Mouse (Mus musculus) kidney, postnatal 4 days (tissue): ENCODE measurements around the gene Avpr2.

Experiments used
- DNase-seq, 2 experiments: peaks; one replicate each; pipeline ENCODE4 v3.0.0; 2021; ENCODE audit warnings: mixed read lengths in 2 of 2

Avpr2 gene

GRCm38 (mm10) chrX:73891551-73892152 is at the start of gene Avpr2:
Gene Avpr2 (plus strand): TSS chrX:73892102.
- peak; percentile 17 to 20 for DNase-seq

DNA sequence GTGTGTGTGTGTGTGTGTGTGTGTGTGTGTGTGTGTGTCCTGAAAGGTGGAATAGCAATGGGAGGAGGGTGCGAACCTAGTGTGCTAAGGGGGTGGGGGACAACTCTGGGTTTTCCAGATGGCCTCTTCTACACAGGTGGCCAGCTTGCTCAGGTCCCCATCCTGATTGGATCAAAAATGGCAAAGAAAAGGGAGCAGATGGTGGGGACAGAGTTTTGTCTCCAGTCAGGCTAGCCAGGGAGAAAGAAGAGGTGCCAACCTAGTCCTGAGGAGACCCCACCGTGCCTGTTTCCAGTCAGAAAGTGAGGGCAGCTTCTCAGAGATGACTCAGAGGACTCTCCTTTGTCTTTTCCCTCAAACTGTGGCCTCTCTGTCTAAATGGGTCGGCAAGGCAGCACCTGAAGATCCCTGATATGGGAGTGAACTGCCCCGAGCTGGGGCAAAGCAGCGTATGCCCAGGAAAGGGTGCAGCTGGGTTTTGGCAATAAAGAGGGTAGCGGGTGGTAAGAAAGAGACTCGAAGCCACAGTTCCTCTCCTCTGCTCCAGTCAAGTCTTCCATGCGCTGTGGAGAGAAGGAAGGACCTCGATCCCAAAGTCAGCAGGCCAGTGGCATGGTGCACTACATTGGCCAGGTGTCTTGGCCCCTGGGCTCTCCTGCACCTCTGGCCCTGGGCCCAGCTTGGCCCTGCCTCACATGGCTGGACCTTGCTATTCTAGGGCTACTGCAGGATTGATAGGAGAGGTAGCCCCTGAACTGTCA is 37.4 kb upstream of the Avpr2 start:
- no peak for DNase-seq

DNA sequence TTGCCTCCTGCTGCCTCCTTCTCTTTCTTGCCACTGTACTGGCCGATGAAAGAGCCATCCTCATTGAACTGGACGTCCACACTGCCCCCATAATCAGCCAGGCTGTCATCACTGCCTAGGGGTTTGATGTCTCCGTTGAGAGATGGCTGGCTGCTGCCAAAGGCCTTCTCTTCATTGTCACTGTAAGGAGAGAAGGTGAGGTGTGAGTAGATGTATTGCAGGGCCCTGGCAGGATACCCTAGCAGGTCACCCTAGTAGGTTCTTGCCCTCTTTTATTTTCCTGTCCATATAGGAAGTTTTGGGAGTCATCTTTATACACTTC is 36.9 kb upstream of the Avpr2 start:
- DNase-seq, result no peak

- no peak for DNase-seq
Measured at GRCm38 (mm10) chrX:73864692-73865091, 27.2 kb upstream of the Avpr2 start.

GRCm38 (mm10) chrX:73867256-73867655 is 24.6 kb upstream of the Avpr2 start:
- DNase-seq, result no peak

DNA sequence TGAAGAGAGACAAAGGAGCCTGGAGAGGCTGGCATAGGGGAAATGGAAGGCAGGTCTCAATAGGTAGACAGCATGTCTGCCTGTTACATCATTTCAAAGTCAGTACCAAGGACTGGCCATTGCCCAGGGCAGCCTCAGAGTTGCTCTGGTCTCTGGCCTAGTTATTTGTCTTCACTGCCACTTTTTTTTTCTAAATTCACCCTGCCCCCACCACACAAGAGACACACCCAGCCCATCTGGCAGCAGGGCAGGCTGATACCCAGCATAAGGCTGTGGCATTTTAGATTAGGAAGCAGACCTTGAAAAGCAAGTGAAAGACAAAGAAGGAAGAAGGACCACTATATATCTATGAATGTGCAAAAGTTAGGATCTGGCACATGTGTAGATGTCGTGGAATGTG is 24.1 kb upstream of the Avpr2 start:
- DNase-seq, result no peak

GRCm38 (mm10) chrX:73869334-73869733 is 22.6 kb upstream of the Avpr2 start:
- DNase-seq, result peak; percentile 55 to 71

DNA sequence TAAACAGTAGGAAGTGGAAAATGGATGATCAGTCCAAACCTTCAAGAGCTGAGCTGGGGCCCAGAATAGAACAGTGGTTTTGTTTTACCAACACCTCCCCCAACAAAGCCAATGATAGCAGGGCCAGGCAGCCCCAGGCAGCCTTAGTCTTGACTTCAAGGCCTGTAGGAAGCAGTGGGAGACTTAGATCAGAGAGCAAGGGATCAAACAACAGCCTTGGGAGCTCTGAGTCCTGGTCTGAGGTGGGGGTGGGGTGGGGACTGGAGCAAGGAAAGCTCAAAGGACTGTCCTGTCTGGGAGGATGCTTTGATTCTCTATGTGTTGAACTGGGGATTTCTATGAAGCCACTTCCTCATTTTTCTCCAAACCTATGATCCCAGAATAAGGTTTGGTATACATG is 20.4 kb upstream of the Avpr2 start:
- no peak for DNase-seq

DNA sequence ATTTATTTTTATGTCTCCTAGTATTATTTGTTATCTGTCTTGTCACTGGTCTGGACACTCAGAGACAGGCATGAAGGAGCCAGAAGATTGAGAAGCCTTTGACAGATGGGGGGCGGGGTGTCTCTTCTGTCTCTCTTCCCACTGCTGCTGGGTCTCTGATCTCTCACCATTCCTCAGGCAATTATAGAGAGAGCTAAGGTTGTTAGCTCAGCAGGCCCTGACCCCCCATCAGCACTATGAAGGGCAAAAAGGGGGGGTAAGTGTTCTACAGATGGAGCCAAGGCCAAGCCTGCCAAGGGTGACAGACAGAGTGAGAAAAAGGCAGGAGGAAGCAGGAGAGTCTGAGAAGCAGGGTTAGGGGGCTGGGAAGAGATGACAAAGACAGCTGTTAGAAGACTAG is 19.9 kb upstream of the Avpr2 start:
- DNase-seq, result no peak

DNA sequence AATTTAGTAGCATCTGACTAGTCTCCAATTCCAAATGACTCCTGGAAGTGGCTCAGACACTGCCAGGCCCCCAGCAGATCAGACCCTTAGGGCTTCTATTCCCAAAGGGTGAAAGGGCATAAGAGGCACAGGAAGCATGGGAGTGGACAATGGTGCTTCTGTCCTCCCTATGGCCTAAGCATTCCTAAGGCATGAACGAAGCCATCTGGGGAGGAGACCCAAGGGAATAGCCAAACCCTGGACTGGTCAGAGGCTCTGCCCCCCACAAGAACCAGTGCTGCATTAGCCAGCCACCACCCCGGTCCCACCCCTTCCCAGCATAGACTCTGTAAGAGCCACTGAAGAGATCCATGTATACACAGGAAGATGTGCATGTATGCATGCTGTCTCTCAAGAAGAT is 16.0 kb upstream of the Avpr2 start:
- no peak for DNase-seq

- no peak for DNase-seq
Measured at GRCm38 (mm10) chrX:73877014-73877413, 14.9 kb upstream of the Avpr2 start.

- peak; percentile 57 to 74 for DNase-seq
Measured at GRCm38 (mm10) chrX:73880194-73881035, 11.5 kb upstream of the Avpr2 start.

- DNase-seq, result peak; percentile 6 to 28
Measured at GRCm38 (mm10) chrX:73881036-73881427, 10.9 kb upstream of the Avpr2 start.

- DNase-seq, result peak; percentile 49 to 69
Measured at GRCm38 (mm10) chrX:73881463-73881862, 10.4 kb upstream of the Avpr2 start.

DNA sequence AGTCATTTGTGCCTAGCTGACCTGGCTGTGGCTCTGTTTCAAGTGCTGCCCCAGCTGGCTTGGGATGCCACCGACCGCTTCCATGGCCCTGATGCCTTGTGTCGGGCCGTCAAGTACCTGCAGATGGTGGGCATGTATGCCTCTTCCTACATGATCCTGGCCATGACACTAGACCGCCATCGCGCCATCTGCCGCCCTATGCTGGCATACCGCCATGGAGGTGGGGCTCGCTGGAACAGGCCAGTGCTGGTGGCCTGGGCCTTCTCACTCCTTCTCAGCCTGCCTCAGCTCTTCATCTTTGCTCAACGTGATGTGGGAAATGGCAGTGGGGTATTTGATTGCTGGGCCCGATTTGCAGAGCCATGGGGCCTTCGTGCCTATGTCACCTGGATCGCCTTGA is 931 bp downstream of the Avpr2 start:
- no peak for DNase-seq

GRCm38 (mm10) chrX:73895719-73896118 is 3.8 kb downstream of the Avpr2 start, which contains the start of gene L1cam:
Gene L1cam (minus strand): TSS chrX:73896105.
- peak; percentile 72 to 74 for DNase-seq

GRCm38 (mm10) chrX:73897959-73898358 is 6.1 kb downstream of the Avpr2 start:
- no peak for DNase-seq

GRCm38 (mm10) chrX:73910049-73910448 is 18.1 kb downstream of the Avpr2 start:
- DNase-seq, result no peak

DNA sequence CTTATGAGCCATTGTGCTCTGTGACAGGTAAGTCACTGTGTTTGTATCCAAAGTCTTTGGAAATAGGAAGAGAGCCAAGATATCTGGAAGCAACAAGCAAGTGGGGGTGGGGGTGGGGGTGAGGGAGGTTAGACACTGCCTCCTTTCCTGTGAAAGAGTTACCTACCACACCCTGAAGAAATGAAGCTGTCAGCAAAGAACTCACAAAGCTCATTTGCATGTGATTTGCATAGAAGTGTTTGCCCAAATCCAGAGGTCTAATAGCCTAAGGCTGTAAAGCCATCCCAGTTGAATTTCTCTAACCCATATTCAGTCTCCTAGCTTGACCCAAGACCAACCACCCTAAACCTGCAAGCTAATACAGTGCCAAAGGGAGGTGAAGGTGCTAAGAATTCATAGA is 18.5 kb downstream of the Avpr2 start:
- DNase-seq, result no peak

- peak; percentile 13 to 39 for DNase-seq
Measured at GRCm38 (mm10) chrX:73911156-73911555, 19.3 kb downstream of the Avpr2 start.

- DNase-seq, result no peak
Measured at GRCm38 (mm10) chrX:73911588-73911987, 19.7 kb downstream of the Avpr2 start.

- DNase-seq, result peak; percentile 88 to 92
Measured at GRCm38 (mm10) chrX:73914827-73915703, 23.2 kb downstream of the Avpr2 start.

GRCm38 (mm10) chrX:73916945-73917344 is 25.0 kb downstream of the Avpr2 start:
- no peak for DNase-seq
